Mouse (Mus musculus) fibroblast of lung, adult 2 months (primary cell): ENCODE data around the gene Inava.

Experiments used
- DNase-seq: peaks from one replicate; pipeline ENCODE4 v3.0.0-alpha.2; 2011; ENCODE audit warnings: low read depth

Inava gene

DNA sequence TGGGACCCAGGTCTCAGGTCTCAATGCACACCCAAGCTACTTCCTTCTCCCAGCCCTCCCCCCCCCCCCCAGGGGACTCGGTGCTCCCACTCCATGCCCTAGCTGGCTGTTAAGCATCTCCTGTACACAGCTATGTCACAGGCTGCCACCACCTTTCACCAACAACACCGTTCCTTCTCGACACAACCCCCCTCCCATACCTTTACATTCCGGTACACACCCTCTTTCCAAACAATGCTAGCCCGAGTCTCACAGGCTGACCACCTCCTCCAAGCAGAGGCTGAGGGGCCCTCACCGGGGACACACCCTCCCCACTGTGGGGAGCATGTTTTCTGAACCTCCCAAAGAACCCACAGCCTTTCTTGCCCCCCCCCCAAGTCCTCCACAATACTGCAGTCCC, 2.5 kb downstream of the Inava start:
- DNase-seq = no peak

DNA sequence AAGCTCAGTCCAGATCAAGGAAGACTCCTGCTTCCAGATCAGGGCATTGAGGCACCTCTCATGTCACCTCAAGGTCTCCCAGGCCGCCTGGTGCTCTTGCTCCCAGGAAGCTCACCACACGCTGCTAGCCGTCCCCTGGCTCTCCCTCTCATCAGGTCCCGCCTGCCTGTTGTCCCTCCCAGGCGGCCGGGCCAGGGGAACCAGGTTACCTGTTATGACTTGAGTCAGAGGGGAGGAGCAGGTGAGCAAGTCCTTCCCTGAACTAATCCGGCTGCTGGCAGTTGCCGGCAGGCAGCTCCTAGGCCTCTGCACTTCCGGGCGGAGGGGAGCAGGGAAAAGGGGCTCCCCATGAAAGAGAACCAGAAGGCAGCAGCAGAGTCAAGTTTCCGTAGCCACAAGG, 3.9 kb downstream of the Inava start:
- DNase-seq = no peak

DNA sequence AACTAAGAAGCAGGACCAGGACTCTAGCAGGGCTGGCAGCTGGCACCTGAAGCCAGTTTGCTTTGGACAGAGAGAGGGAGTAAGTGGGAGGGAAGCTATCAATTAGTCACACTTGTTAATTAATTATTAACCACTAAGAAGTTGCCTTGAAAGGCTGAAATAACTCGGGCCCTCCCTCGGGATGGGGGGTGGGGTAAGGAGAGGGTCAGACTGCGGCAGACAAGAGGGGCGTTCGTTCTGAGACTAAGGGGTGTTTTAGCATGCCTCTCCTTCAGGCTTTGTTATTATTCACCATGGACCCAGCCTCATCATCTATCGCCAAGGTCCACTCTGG, 5.1 kb downstream of the Inava start:
- no peak for DNase-seq

DNA sequence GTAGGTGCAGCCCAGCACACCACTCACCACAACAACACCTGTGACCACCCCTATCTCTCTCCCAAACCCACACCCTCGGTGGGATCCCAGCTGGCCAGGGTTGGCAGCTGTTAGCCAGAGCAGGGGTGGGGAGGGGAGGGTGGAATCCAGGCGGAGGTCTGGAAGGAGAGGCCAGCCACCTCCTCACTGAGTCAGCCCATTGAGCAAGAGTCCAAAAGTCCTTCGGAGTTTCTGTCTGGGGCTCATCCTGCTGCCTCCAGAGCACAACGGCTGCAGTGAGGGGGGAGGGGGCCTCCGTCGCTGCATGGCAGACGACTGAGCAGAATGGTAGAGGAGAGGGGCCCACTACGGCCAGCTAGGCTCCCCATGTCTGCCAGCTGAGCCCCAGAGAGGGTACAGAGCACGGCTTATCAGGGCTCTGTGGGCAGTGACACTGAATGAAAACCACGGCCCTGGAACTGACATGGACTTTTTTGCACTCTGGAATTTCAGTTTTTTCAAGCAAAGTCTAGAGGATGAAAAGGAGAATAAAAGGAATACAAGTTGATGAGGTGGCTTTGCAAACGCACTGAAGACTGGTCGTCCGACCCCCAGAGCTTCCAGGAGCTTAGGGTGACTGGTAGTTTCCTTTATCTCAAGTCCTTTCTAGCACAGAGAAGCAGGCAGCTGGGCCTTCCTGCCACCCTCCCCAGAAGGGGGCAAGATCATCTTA, 5.6 kb downstream of the Inava start:
- peak; percentile 69 for DNase-seq

- DNase-seq = peak; percentile 34
Measured at GRCm38 (mm10) chr1:136227870-136228269, 6.2 kb downstream of the Inava start.

- DNase-seq = no peak
Measured at GRCm38 (mm10) chr1:136226626-136227025, 7.4 kb downstream of the Inava start.

GRCm38 (mm10) chr1:136225846-136226245, 8.2 kb downstream of the Inava start:
- no peak for DNase-seq

GRCm38 (mm10) chr1:136223758-136224342, 10.2 kb downstream of the Inava start:
- no peak for DNase-seq

GRCm38 (mm10) chr1:136222386-136222785, 11.7 kb downstream of the Inava start:
- no peak for DNase-seq

DNA sequence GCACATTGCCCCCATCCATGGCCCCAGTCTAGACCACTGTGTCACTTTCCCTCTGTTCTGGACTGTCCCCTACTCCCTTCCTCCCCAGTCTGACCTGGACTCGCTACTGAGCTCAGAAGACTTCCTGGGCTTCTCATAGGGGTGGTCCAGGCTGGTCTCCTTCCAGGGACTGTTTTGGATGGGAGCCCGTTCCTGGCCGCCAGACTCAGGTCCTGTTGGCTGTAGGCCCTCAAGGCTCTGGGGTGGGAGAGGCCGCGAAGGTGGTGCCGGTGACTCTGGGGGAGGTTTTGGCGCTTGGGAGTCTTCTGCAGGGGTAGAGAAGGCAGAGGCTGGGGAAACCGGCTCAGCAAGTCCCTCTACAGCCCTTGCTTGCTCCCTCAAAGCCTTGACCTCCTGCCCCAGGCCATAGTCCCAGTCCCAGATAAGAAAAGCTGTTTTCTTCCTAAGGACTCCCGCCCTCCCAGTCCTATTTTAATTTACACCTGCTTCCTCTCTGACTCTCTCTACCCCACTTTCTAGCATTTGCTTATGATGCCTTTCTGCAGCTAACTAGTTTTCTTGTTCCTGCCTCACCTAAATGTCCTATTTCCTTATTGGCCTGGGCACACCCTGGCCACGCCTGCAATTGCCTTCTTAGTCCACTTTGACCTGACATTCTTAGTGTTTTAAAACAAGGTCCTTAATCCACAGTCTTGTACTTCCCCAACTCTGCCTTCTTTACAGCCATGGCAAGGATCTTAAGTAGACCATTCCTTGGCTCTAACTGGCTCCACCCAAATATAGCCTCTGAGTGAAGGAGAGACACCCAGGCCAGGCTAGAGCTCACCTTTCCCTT, 13.8 kb downstream of the Inava start:
- DNase-seq = no peak

GRCm38 (mm10) chr1:136214304-136214703, 19.8 kb downstream of the Inava start:
- DNase-seq = no peak

DNA sequence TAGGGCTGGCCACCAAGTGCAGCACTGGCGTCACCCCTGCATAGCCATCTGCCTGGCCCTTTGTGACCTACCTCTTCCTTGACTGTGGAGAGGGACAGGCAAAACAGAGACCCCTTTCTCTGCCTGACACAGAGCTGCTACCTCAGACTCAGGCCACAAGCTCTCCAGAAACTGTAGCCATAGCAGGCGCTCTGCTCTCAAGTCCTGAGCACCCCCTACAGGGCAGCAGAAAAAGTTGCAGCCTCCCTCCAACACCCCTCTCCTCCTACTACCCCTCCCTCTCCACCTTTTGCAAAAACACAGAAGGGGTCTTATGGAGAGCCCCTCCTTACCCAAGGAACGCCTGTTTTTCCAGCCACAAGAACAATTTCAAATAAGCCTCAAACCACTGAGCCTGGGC, 21.3 kb downstream of the Inava start, which contains the start of gene Mroh3:
TSS of gene Mroh3 (minus strand) at position 26 of the 400 bp plus-strand sequence.
- DNase-seq = no peak

GRCm38 (mm10) chr1:136190033-136190432, 44.0 kb downstream of the Inava start:
- no peak for DNase-seq

- DNase-seq = no peak
Measured at GRCm38 (mm10) chr1:136179511-136180001, 54.5 kb downstream of the Inava start.

DNA sequence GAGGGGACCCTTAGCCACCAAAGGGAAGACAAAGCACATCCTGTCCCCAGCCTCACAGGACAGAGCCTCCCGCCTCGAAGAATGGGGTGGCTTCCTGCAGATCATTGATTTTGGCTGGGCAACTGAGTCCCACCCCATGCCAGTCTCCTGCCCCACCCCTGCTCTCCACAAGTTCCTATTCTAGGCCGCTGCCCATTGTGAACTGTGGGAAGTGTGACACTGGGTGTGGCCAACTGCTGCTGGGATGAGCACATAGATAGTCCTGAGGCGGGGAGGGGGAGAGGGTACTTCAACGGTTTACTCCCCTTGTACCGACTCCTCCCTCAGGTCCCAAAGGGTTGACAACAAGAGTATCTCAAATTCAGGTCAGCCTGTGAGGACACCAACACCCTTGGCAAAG, 55.3 kb downstream of the Inava start:
- DNase-seq = no peak

DNA sequence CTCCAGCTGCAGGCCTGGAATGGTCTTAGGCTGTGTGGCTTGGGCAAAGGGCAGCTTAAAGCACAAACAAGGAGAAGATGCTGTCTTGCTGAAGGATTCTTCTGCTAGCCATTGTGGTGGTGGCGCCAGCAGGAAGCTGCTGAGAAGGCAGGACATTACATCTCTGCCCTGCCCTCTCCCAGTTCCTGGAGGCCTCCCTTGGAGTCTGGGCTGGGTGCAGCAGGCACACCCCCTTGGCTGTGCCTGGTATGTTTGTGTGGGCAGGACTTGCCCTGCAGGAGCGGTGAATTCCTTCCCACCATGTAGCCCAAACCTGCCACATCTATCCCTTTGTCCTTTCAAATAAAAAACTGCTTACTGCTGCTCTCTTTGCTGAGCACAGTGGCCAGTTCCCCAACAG, 57.0 kb downstream of the Inava start:
- DNase-seq = no peak

- no peak for DNase-seq
Measured at GRCm38 (mm10) chr1:136175183-136175582, 58.9 kb downstream of the Inava start.

DNA sequence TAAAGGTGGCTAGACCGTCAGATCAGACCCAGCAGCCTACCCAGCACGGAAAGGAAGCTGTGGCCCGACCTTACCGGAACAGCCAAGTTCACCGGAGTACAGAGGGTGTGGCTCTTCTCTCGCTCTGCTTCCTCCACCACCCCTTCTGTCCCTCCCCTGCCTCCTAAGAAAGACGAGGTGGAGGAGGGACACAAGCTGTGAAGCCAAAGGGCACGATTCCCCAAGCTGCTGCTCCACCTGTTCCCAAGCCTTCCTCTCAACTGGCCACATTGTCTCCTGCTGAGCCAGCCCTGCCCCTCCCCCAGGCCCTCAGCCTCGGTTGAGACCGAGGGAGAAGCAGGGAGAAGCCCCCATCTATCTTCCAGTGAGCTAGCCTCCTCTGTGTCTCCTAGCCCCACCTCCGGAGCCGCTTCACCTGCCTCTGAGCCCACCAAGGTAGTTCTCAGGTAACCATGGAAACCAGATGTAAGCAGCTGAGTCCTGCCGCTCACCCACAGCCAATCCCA, 59.9 kb downstream of the Inava start:
- DNase-seq = no peak

- no peak for DNase-seq
Measured at GRCm38 (mm10) chr1:136172696-136173095, 61.4 kb downstream of the Inava start.

DNA sequence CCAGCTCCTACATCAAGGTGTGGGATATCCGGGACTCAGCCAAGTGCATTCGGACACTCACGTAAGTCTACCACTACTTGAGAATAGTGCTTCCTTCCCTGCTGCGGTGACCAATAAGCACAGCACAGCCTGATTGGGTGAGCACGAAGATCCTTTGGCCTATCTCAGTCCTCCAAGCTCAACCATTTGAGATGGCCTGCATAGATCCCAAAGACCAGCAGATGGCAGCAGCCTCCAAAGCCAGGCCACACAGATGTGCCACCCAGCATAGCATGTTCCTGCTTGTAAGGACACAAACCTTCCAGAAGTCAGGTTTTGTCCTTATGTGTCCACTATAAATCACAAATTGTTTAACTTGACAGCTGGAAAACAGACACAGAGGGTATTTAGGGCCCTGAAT, 64.0 kb downstream of the Inava start:
- DNase-seq = peak; percentile 68

GRCm38 (mm10) chr1:136167657-136168056, 66.4 kb downstream of the Inava start:
- no peak for DNase-seq

DNA sequence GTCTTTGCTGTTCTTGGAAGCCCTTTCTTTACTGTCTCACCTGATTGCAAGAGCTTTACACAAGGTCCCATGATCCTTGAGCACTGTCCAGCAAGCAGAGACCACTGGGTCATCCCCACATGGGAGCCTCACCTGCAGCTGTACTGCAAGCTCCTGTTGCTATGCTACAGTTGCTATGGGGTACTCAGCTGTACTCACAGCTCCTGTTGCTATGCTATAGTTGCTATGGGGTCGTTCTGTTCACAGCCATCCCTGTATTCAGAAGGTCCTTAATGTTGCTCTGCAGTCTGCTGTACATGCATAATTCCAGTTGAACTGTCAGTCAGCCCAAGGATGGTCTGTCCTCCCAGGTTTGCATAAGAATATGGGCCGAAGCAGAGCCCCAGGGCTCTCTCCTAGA, 68.6 kb downstream of the Inava start:
- DNase-seq = no peak
